Mouse (Mus musculus) mammary gland, adult 2 months (tissue): ENCODE data around the gene 5530400C23Rik. TPM values are rescaled to one million over a fixed set of nuclear protein-coding genes. Genes with fewer than 3 reads are reported as not detected.

Experiments used
- polyA plus RNA-seq: library from polyadenylated mRNA; depleted of rRNA; stranded (reverse); fragments of >200 nt; gene quantifications from 2 replicates; pipeline ENCODE4 v1.2.3, GENCODE M21; 2012; ENCODE audit warnings: low replicate concordance; rRNA removed

The 5530400C23Rik gene
- polyA plus RNA-seq: not detected in 2 replicates

DNA sequence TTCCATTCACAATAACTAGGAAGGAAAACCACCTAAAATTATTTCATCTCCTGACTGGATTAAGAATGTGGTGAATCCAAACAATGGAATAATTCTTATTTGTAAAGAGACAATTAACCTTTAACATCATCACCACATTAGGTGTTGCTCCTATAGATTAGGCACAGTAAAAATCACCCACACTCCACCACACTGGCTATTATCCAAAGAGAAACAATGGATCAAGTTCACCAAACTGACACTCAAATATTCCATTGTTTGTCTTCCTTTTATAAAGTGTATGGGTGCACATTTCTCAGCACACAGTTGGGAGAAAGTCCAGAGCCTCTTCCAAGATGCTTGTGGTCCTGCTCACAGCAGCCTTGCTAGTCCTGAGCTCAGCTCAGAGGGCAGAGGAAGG lies at the start of gene 5530400C23Rik:
Gene 5530400C23Rik (plus strand): TSS at position 301 of the 400 bp plus-strand sequence.

Other genes starting within 250 kb of the 5530400C23Rik start
- gene Tas2r140, start 236.4 kb upstream of the 5530400C23Rik start, polyA plus RNA-seq: not detected in 2 replicates
- gene Smim10l1, start 187.3 kb upstream of the 5530400C23Rik start, polyA plus RNA-seq: 81.8 and 274 TPM in 2 replicates